Mouse (Mus musculus): ENCODE measurements around the gene Tdg.

- TF ChIP-seq POLR2A (IDR thresholded peaks at IDR 0.05; ENCODE audit: control insufficient read depth, low read depth, low read length) (no peak), CTCF (IDR thresholded peaks at IDR 0.05; ENCODE audit: control insufficient read depth, insufficient read depth, insufficient replicate concordance, low read depth, low read length) (no peak)
Measured at GRCm38 (mm10) chr10:82670205-82670604, 40.6 kb downstream of the Tdg start.
